Mouse (Mus musculus): ENCODE data around the gene Tbx20. TPM values are rescaled to one million over a fixed set of nuclear protein-coding genes. Genes with fewer than 3 reads are reported as not detected.

Tbx20 gene
- polyA plus RNA-seq, 1 experiment: not detected

- Histone ChIP-seq H3K27ac (ENCODE audit: insufficient read depth, low read depth, low read length) (no peak overlapping the region), H3K36me3 (ENCODE audit: control insufficient read depth, insufficient read depth, low read length) (no peaks in the 10 kb centered on the region), H3K27me3 (ENCODE audit: control insufficient read depth, insufficient read depth, low read length) (peaks cover 51% of the 10 kb centered on the region), H3K4me3 (ENCODE audit: low read depth, low read length) (peak overlapping the region; percentile 35; the same call in 1 of the 2 replicates), H3K4me1 (ENCODE audit: control insufficient read depth, insufficient read depth, insufficient read length, low read length) (no peaks in the 10 kb centered on the region)
- no peak for TF ChIP-seq POLR2A (IDR thresholded peaks at IDR 0.05; ENCODE audit: low read depth, low read length)
- WGBS: 4% methylated on average over 18 of the region's 22 CpGs
These were observed 6.4 kb upstream of the Tbx20 start for GRCm38 (mm10) chr9:24780391-24780928.

DNA sequence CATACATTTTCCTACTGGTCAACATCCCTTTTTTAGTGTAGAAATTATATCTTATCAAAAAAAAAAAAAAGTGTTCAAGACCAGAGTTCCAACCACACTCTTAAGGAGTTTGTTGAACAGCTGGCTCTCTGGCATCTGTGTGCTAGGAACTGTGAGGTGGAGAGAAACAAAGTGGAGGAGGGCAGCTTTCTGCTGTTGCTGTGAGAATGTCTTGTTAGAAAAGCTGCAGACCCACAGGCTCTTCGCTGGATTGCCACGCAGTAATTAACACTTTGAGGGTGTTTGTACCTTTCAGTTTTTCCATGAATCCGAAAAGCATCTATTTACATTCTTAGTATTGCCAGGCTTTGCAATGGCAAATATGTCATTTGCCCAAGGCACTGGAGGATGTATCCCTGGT is 5.9 kb upstream of the Tbx20 start:
- Histone ChIP-seq H3K27me3 (ENCODE audit: control insufficient read depth, insufficient read depth, low read length) (peaks cover 56% of the 10 kb centered on the region), H3K36me3 (ENCODE audit: control insufficient read depth, insufficient read depth, low read length) (no peaks in the 10 kb centered on the region), H3K4me3 (ENCODE audit: low read depth, low read length) (no peak overlapping the region), H3K4me1 (ENCODE audit: control insufficient read depth, insufficient read depth, insufficient read length, low read length) (no peaks in the 10 kb centered on the region), H3K27ac (ENCODE audit: insufficient read depth, low read depth, low read length) (no peak overlapping the region)
- WGBS: 21% methylated on average over 3 of the region's 3 CpGs
- TF ChIP-seq CTCF (IDR thresholded peaks at IDR 0.05; ENCODE audit: extremely low read depth, insufficient read length, insufficient replicate concordance, low read depth, low read length) (no peak), POLR2A (IDR thresholded peaks at IDR 0.05; ENCODE audit: low read depth, low read length) (no peak)

GRCm38 (mm10) chr9:24778571-24778970 is 4.5 kb upstream of the Tbx20 start:
- no peak overlapping the region for H3K4me3 ChIP-seq (ENCODE audit: low read depth, low read length)
- H3K27ac ChIP-seq (ENCODE audit: insufficient read depth, low read depth, low read length): no peak overlapping the region
- WGBS: 9% methylated on average over 14 of the region's 14 CpGs
- no peaks in the 10 kb centered on the region for H3K36me3 ChIP-seq (ENCODE audit: control insufficient read depth, insufficient read depth, low read length)
- H3K27me3 ChIP-seq (ENCODE audit: control insufficient read depth, insufficient read depth, low read length): peaks cover 70% of the 10 kb centered on the region
- TF ChIP-seq CTCF (IDR thresholded peaks at IDR 0.05; ENCODE audit: extremely low read depth, insufficient read length, insufficient replicate concordance, low read depth, low read length) (no peak), POLR2A (IDR thresholded peaks at IDR 0.05; ENCODE audit: low read depth, low read length) (no peak)
- peaks cover 3% of the 10 kb centered on the region; the same call in 1 of the 2 replicates for H3K4me1 ChIP-seq (ENCODE audit: control insufficient read depth, insufficient read depth, insufficient read length, low read length)

DNA sequence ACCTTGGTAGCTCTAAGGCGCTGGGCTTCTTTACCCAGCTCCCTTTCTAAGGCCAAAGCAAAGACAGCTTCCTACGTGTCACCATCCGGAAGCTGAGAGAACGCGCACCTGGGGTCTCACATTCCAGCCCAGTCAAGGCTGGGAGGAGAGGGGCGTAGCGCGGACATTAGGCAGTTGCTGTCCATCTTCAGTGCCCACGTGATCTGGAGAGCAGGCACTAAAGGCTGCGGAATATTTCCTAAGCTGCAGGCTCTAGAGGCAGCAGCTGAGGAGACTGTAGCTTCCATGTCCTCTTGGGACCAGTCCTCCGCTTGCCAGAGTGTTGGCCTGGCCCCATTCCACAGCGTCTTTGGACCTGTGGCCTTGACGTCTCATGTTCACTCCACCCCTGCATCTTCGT is 3.9 kb upstream of the Tbx20 start:
- WGBS: 4% methylated on average over 14 of the region's 14 CpGs
- Histone ChIP-seq H3K27ac (ENCODE audit: insufficient read depth, low read depth, low read length) (no peak overlapping the region), H3K36me3 (ENCODE audit: control insufficient read depth, insufficient read depth, low read length) (no peaks in the 10 kb centered on the region), H3K27me3 (ENCODE audit: control insufficient read depth, insufficient read depth, low read length) (peaks cover 72% of the 10 kb centered on the region), H3K4me3 (ENCODE audit: low read depth, low read length) (no peak overlapping the region), H3K4me1 (ENCODE audit: control insufficient read depth, insufficient read depth, insufficient read length, low read length) (peaks cover 3% of the 10 kb centered on the region; the same call in 1 of the 2 replicates)
- no peak for TF ChIP-seq POLR2A (IDR thresholded peaks at IDR 0.05; ENCODE audit: low read depth, low read length)
- TF ChIP-seq CTCF (IDR thresholded peaks at IDR 0.05; ENCODE audit: extremely low read depth, insufficient read length, insufficient replicate concordance, low read depth, low read length): no peak

DNA sequence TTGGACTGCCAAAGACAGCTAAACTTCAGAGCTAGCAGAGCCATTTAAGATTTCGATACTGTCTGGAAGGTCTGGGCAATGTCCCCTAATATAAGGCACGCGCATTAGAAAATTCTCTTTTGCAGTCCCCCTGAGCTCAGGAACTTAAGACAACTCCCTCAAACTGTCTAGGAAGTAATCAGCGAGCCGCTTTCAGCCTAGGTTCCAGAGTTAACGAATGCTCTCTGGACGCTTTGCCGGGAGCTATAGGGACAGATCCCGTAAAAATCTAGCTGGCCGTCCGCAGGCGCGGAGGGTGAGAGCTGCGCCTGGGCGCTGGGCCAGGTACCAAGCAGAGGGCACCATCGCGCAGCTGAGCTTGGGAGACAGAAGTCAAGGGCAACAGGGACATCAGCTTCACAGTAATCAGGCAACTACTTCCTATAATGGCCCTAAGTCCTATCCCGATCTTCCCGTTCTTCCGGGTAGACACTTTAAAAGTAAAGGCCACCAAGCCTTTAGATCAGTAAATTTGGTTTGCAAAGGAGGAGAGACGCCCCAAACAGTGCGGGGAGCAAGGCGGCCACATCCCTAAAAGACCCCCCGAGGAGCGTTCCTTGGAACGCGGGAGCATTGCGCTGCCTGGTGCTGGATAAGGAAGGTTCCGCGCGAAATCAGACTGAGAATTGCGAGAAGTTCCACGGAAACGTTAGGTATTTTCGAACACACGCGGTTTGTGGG is 3.2 kb upstream of the Tbx20 start:
- 3% methylated on average over 37 of the region's 37 CpGs for WGBS
- no peaks in the 10 kb centered on the region for H3K36me3 ChIP-seq (ENCODE audit: control insufficient read depth, insufficient read depth, low read length)
- H3K27me3 ChIP-seq (ENCODE audit: control insufficient read depth, insufficient read depth, low read length): peaks cover 76% of the 10 kb centered on the region
- no peak overlapping the region for H3K4me3 ChIP-seq (ENCODE audit: low read depth, low read length)
- TF ChIP-seq CTCF (IDR thresholded peaks at IDR 0.05; ENCODE audit: extremely low read depth, insufficient read length, insufficient replicate concordance, low read depth, low read length): no peak
- no peak for TF ChIP-seq POLR2A (IDR thresholded peaks at IDR 0.05; ENCODE audit: low read depth, low read length)
- H3K27ac ChIP-seq (ENCODE audit: insufficient read depth, low read depth, low read length): no peak overlapping the region
- peaks cover 3% of the 10 kb centered on the region; the same call in 1 of the 2 replicates for H3K4me1 ChIP-seq (ENCODE audit: control insufficient read depth, insufficient read depth, insufficient read length, low read length)

GRCm38 (mm10) chr9:24776487-24776886 is 2.4 kb upstream of the Tbx20 start:
- Histone ChIP-seq H3K4me1 (ENCODE audit: control insufficient read depth, insufficient read depth, insufficient read length, low read length) (peaks cover 3% of the 10 kb centered on the region; the same call in 1 of the 2 replicates), H3K27me3 (ENCODE audit: control insufficient read depth, insufficient read depth, low read length) (peaks cover 78% of the 10 kb centered on the region), H3K27ac (ENCODE audit: insufficient read depth, low read depth, low read length) (no peak overlapping the region), H3K4me3 (ENCODE audit: low read depth, low read length) (no peak overlapping the region), H3K36me3 (ENCODE audit: control insufficient read depth, insufficient read depth, low read length) (no peaks in the 10 kb centered on the region)
- TF ChIP-seq POLR2A (IDR thresholded peaks at IDR 0.05; ENCODE audit: low read depth, low read length) (no peak), CTCF (IDR thresholded peaks at IDR 0.05; ENCODE audit: extremely low read depth, insufficient read length, insufficient replicate concordance, low read depth, low read length) (no peak)
- 5% methylated on average over 9 of the region's 9 CpGs for WGBS

GRCm38 (mm10) chr9:24775567-24775966 is 1.5 kb upstream of the Tbx20 start:
- Histone ChIP-seq H3K36me3 (ENCODE audit: control insufficient read depth, insufficient read depth, low read length) (no peaks in the 10 kb centered on the region), H3K4me1 (ENCODE audit: control insufficient read depth, insufficient read depth, insufficient read length, low read length) (peaks cover 5% of the 10 kb centered on the region), H3K27me3 (ENCODE audit: control insufficient read depth, insufficient read depth, low read length) (peaks cover 78% of the 10 kb centered on the region), H3K4me3 (ENCODE audit: low read depth, low read length) (no peak overlapping the region), H3K27ac (ENCODE audit: insufficient read depth, low read depth, low read length) (no peak overlapping the region)
- TF ChIP-seq POLR2A (IDR thresholded peaks at IDR 0.05; ENCODE audit: low read depth, low read length) (no peak), CTCF (IDR thresholded peaks at IDR 0.05; ENCODE audit: extremely low read depth, insufficient read length, insufficient replicate concordance, low read depth, low read length) (no peak)
- 3% methylated on average over 1 of the region's 1 CpGs for WGBS

All from small intestine, adult 2 months (tissue).